ENCODE assay signal across 12 mouse cellular contexts in genomic region chr5:99247441-99247840, GRCm38 (mm10).
DNase-seq lines count a peak whose midpoint lies in the region; ATAC-seq and TF ChIP-seq lines count a peak whose summit lies in the region.
"Had no signal": no experiment of that assay in that cellular context is flagged by ENCODE, and none has a peak within 500 bp of the region (broad histone marks: within the 10 kb centered on the region; RNA-seq: fewer than 3 reads in every experiment).

No protein-coding gene starts in this region.

- H3K9me3 ChIP-seq in heart, postnatal 0 days (replicated peaks; ENCODE audit: control insufficient read depth, low read length): no peaks in the 10 kb centered on the region
- no peaks in the 10 kb centered on the region for H3K9me3 ChIP-seq in neural tube, embryonic 11.5 days (ENCODE audit: control insufficient read depth, low read length)
- H3K9me3 ChIP-seq: liver, embryonic 13.5 days had no signal

- no peak overlapping the region for H3K4me3 ChIP-seq in heart, postnatal 0 days (ENCODE audit: low read depth, low read length)
- no peak overlapping the region for H3K4me3 ChIP-seq in neural tube, embryonic 11.5 days (ENCODE audit: low read depth, low read length)
- H3K4me3 ChIP-seq: liver, embryonic 13.5 days had no signal

- no peaks in the 10 kb centered on the region for H3K27me3 ChIP-seq in heart, postnatal 0 days (ENCODE audit: control insufficient read depth, insufficient read depth, low read length)
- no peaks in the 10 kb centered on the region for H3K27me3 ChIP-seq in neural tube, embryonic 11.5 days (ENCODE audit: control insufficient read depth, insufficient read depth, low read length)

- no peak for TF ChIP-seq EP300 in heart, postnatal 0 days (IDR thresholded peaks at IDR 0.05; ENCODE audit: low read depth)

- H3K4me1 ChIP-seq in heart, postnatal 0 days (ENCODE audit: control insufficient read depth, insufficient read depth): peaks cover 19% of the 10 kb centered on the region
- H3K4me1 ChIP-seq in neural tube, embryonic 11.5 days (ENCODE audit: control insufficient read depth, insufficient read depth, low read length): peaks cover 43% of the 10 kb centered on the region

- 0 out of 2 replicates have a peak overlapping the region, but pooled peaks have one; percentile 5 for H3K4me2 ChIP-seq in heart, postnatal 0 days (ENCODE audit: low read depth, low read length)
- peak overlapping the region; percentile 20; the same call in 1 of the 2 replicates for H3K4me2 ChIP-seq in neural tube, embryonic 11.5 days (ENCODE audit: low read depth)
- H3K4me2 ChIP-seq: liver, embryonic 13.5 days had no signal

- no peak for TF ChIP-seq CTCF in heart, postnatal 0 days (IDR thresholded peaks at IDR 0.05; ENCODE audit: low read depth)

- 0 out of 2 replicates have a peak overlapping the region, but pooled peaks have one; percentile 1 for H3K9ac ChIP-seq in heart, postnatal 0 days (replicated peaks; ENCODE audit: low read depth, low read length)
- no peak overlapping the region for H3K9ac ChIP-seq in neural tube, embryonic 11.5 days (ENCODE audit: low read length)
- H3K9ac ChIP-seq: liver, embryonic 13.5 days had no signal

- WGBS in heart, postnatal 0 days: 44% methylated on average over 7 of the region's 7 CpGs
- WGBS in neural tube, embryonic 11.5 days: 71% methylated on average over 7 of the region's 7 CpGs

- H3K36me3 ChIP-seq in heart, postnatal 0 days (replicated peaks; ENCODE audit: control insufficient read depth, insufficient read depth, low read length): peaks cover 2% of the 10 kb centered on the region; the same call in 1 of the 2 replicates
- no peaks in the 10 kb centered on the region for H3K36me3 ChIP-seq in neural tube, embryonic 11.5 days (ENCODE audit: control insufficient read depth, insufficient read depth, low read length)
- H3K36me3 ChIP-seq: liver, embryonic 13.5 days had no signal

- peak; percentile 29 for DNase-seq in embryo, embryonic 10.5 days (ENCODE audit: low spot score)
- DNase-seq in embryo, embryonic 10 days (ENCODE audit: low spot score): no peak
- no peak for DNase-seq in heart, postnatal 0 days (ENCODE audit: low spot score)
- no peak for DNase-seq in heart, adult 18-20 months
- no peak for DNase-seq in neural tube, embryonic 11.5 days (ENCODE audit: low spot score)
- DNase-seq in neural tube, embryonic 10.5 days (ENCODE audit: extremely low spot score, low spot score): no peak
- DNase-seq in testis, postnatal 14 days (ENCODE audit: low spot score): no peak
- DNase-seq in urinary bladder, postnatal 36 days (ENCODE audit: low spot score in 2 of 2): no peak
- DNase-seq: cerebellum, adult 8-10 months; liver, embryonic 13.5 days; lung, postnatal 14 days had no signal

- no peak overlapping the region for H3K27ac ChIP-seq in heart, postnatal 0 days (ENCODE audit: low read depth)
- no peak overlapping the region for H3K27ac ChIP-seq in neural tube, embryonic 11.5 days (ENCODE audit: low read depth, low read length)
- H3K27ac ChIP-seq: liver, embryonic 13.5 days had no signal

- ATAC-seq in heart, postnatal 0 days (ENCODE audit: insufficient read depth, low read depth): no peak
- no peak for ATAC-seq in neural tube, embryonic 11.5 days (ENCODE audit: insufficient read depth, low FRiP score, low TSS enrichment)
- ATAC-seq: intestine, postnatal 0 days had no signal
